Mouse (Mus musculus): ENCODE data around the gene Tnfaip8l2. TPM values are rescaled to one million over a fixed set of nuclear protein-coding genes. Genes with fewer than 3 reads are reported as not detected.
"Not testable (repeated sequence)": the region's sequence is repeated elsewhere in the genome, so short reads cannot be mapped to it uniquely, and the experiment has no call there.

Gene Tnfaip8l2
- total and polyA plus RNA-seq, 3 experiments = 0.16 TPM; not detected in 2

DNA sequence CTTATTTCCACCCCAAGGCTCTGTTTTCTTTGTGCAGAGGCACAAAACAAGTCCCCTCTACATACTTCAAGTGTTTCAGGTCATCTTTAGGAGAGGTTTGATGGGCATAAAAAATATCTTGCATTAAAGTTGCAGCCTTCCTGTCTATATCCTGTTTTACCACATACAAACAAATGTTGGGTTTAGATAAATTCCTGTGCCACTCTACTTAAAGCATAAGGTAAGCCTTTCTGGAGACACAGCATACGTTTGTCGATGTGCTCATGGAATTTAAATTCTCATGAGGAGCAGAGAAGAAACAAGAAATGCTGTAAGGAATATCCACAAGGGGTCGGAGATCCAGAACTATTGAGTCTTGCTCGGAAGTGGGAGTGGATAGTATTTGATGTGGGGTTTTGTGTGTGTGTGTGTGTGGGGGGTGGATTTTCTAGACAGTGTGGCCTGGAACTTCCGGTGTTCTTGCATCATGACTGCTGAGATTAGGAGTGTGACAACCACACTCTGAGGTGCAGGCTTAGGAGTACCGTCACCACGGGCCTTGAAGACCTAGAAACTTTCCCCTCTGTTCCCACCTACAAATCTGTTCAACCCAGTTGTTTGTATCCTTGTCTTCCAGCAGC, 6.6 kb downstream of the Tnfaip8l2 start:
- Histone ChIP-seq H3K36me3 (replicated peaks) (peaks cover 53% of the 10 kb centered on the region), H3K4me1 (ENCODE audit: insufficient read depth, low read depth, low read length) (peaks cover 33% of the 10 kb centered on the region), H3K27me3 (ENCODE audit: insufficient read depth, low read length) (no peaks in the 10 kb centered on the region), H3K4me3 (ENCODE audit: low read depth, low read length) (peak overlapping the region; percentile 65; the same call in 1 of the 2 replicates), H3K9me3 (replicated peaks) (no peaks in the 10 kb centered on the region; the same call in 1 of the 2 replicates)
- ATAC-seq (ENCODE audit: extremely low read depth, insufficient number of reproducible peaks, low FRiP score, poor library complexity, severe bottlenecking) (no peak), DNase-seq (ENCODE audit: low spot score) (no peak)
- TF ChIP-seq POLR2AphosphoS5 (IDR thresholded peaks at IDR 0.05; ENCODE audit: insufficient replicate concordance, low read depth, low read length) = no peak
- TF ChIP-seq GATA1 (IDR thresholded peaks at IDR 0.05; ENCODE audit: borderline replicate concordance, low read length) = no peak

DNA sequence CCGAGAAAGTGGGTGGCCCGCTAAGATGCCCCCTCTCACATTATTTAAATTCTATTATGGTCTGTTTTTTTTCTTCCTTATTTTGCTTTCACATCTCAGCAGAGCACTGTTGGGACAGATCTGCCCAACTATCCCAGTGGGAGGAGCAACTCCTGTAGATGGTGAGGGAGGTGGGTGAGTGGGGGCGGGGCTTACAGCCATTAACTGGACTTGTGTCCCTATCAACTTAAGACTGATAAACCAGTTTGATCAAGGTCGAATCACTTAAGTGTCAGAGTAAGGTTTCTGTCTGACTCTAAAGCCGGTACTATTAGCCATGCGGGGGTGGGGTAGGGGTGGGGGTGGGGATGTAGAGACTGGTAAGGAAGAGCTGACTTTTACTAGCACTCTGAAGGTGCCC, 7.1 kb downstream of the Tnfaip8l2 start:
- Histone ChIP-seq H3K9me3 (replicated peaks) (no peaks in the 10 kb centered on the region; the same call in 1 of the 2 replicates), H3K4me1 (ENCODE audit: insufficient read depth, low read depth, low read length) (peaks cover 35% of the 10 kb centered on the region), H3K4me3 (ENCODE audit: low read depth, low read length) (peak overlapping the region; percentile 65), H3K27me3 (ENCODE audit: insufficient read depth, low read length) (no peaks in the 10 kb centered on the region), H3K36me3 (replicated peaks) (peaks cover 52% of the 10 kb centered on the region)
- TF ChIP-seq CTCF (IDR thresholded peaks at IDR 0.05; ENCODE audit: low read depth, low read length) = no peak
- TF ChIP-seq GATA1 (IDR thresholded peaks at IDR 0.05; ENCODE audit: borderline replicate concordance, low read length) = no peak
- no peak for TF ChIP-seq POLR2AphosphoS5 (IDR thresholded peaks at IDR 0.05; ENCODE audit: insufficient replicate concordance, low read depth, low read length)
- TF ChIP-seq TAL1 (conservative IDR thresholded peaks at IDR 0.05; ENCODE audit: low read depth, low read length) = no peak
- no peak for TF ChIP-seq GATA2 (IDR thresholded peaks at IDR 0.05; ENCODE audit: borderline replicate concordance, low read depth, low read length)
- ATAC-seq (ENCODE audit: extremely low read depth, insufficient number of reproducible peaks, low FRiP score, poor library complexity, severe bottlenecking) (peak; percentile 54), DNase-seq (ENCODE audit: low spot score) (peak; percentile 82)

DNA sequence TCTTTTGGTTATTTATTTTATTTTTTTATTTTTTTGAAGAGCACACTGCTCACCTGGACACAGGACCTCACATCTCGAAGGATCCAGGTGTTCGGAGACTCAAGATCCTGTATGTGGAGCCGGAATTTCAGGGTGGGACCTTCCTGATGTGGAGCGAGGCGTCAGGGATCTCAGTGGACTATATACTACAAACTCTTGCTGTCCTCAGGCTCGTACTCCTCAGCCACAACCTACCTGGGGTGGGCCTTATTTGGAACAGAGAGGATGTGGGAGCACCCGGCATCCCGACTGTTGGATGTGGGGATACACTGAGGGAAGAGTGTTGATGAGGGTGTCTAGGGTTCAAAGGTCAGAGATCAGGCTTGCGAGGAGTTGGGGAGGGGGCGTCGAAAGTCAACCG, 8.0 kb downstream of the Tnfaip8l2 start:
- not testable (repeated sequence) for DNase-seq (ENCODE audit: low spot score); H3K27me3 ChIP-seq (ENCODE audit: insufficient read depth, low read length); H3K4me3 ChIP-seq (ENCODE audit: low read depth, low read length); ATAC-seq (ENCODE audit: extremely low read depth, insufficient number of reproducible peaks, low FRiP score, poor library complexity, severe bottlenecking); H3K9me3 ChIP-seq (replicated peaks)
- peaks cover 39% of the 10 kb centered on the region for H3K4me1 ChIP-seq (ENCODE audit: insufficient read depth, low read depth, low read length)
- peaks cover 53% of the 10 kb centered on the region for H3K36me3 ChIP-seq (replicated peaks)

DNA sequence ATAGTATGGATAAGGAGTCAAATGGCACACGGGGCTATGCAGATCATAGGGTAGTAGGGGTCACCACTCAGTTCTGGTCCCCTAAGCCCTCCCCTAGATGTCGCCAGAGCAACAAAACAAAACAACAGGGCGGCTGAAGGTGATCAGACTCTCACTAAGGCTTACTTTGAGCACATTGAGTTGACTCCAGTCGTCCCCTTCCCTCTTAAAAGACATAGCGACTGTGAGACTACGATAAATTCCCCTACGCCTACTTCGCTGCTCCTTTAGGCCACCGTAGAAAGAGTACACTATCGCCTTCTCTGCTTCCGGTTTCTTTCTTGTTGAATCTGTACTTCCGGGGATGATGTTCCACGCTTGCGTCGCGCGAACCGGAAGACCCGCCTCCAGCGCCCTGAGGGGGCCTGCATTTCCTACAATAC, 8.5 kb downstream of the Tnfaip8l2 start, which contains the start of the genes Scnm1 and Lysmd1:
Gene Scnm1 (minus strand): TSS at position 332 of the 422 bp plus-strand sequence.
Gene Lysmd1 (plus strand): TSS at position 409 of the 422 bp plus-strand sequence.
- Histone ChIP-seq H3K36me3 (replicated peaks) (peaks cover 58% of the 10 kb centered on the region), H3K27me3 (ENCODE audit: insufficient read depth, low read length) (no peaks in the 10 kb centered on the region), H3K4me1 (ENCODE audit: insufficient read depth, low read depth, low read length) (peaks cover 40% of the 10 kb centered on the region), H3K9me3 (replicated peaks) (no peaks in the 10 kb centered on the region), H3K4me3 (ENCODE audit: low read depth, low read length) (peak within 1 kb of the TSS; percentile 72)
- TF ChIP-seq CTCF (IDR thresholded peaks at IDR 0.05; ENCODE audit: low read depth, low read length) = no peak
- TF ChIP-seq POLR2AphosphoS5 (IDR thresholded peaks at IDR 0.05; ENCODE audit: insufficient replicate concordance, low read depth, low read length) = no peak
- TF ChIP-seq TAL1 (conservative IDR thresholded peaks at IDR 0.05; ENCODE audit: low read depth, low read length) = no peak
- TF ChIP-seq GATA2 (IDR thresholded peaks at IDR 0.05; ENCODE audit: borderline replicate concordance, low read depth, low read length) = no peak
- TF ChIP-seq GATA1 (IDR thresholded peaks at IDR 0.05; ENCODE audit: borderline replicate concordance, low read length) = no peak
- peak; percentile 89 for ATAC-seq (ENCODE audit: extremely low read depth, insufficient number of reproducible peaks, low FRiP score, poor library complexity, severe bottlenecking)
- peak; percentile 79 for DNase-seq (ENCODE audit: low spot score)

DNA sequence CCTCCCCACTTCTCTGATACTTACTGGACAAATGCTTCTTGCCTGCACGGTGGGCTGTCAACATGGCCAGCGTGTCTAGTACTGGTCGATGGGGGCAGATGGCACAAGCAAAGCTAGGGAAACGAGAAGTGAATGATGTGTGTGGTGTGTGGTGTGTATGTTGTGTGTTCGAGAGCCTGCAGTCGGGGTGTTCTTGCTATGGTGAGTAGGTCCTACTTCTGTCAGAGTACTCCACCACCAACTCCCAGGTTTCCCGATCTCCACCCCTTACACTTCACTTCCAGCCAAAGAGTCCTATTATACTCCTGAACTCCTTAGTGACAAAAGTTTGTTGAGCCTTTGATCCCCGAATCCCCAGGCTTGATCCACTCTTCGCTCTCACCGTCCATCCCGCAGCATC, 9.0 kb downstream of the Tnfaip8l2 start:
- Histone ChIP-seq H3K4me3 (ENCODE audit: low read depth, low read length) (peak overlapping the region; percentile 72), H3K4me1 (ENCODE audit: insufficient read depth, low read depth, low read length) (peaks cover 40% of the 10 kb centered on the region), H3K36me3 (replicated peaks) (peaks cover 62% of the 10 kb centered on the region), H3K9me3 (replicated peaks) (no peaks in the 10 kb centered on the region), H3K27me3 (ENCODE audit: insufficient read depth, low read length) (no peaks in the 10 kb centered on the region)
- no peak for DNase-seq (ENCODE audit: low spot score)
- TF ChIP-seq GATA2 (IDR thresholded peaks at IDR 0.05; ENCODE audit: borderline replicate concordance, low read depth, low read length) = no peak
- TF ChIP-seq TAL1 (conservative IDR thresholded peaks at IDR 0.05; ENCODE audit: low read depth, low read length) = no peak
- TF ChIP-seq POLR2AphosphoS5 (IDR thresholded peaks at IDR 0.05; ENCODE audit: insufficient replicate concordance, low read depth, low read length) = no peak
- no peak for TF ChIP-seq CTCF (IDR thresholded peaks at IDR 0.05; ENCODE audit: low read depth, low read length)
- no peak for TF ChIP-seq GATA1 (IDR thresholded peaks at IDR 0.05; ENCODE audit: borderline replicate concordance, low read length)
- no peak for ATAC-seq (ENCODE audit: extremely low read depth, insufficient number of reproducible peaks, low FRiP score, poor library complexity, severe bottlenecking)

DNA sequence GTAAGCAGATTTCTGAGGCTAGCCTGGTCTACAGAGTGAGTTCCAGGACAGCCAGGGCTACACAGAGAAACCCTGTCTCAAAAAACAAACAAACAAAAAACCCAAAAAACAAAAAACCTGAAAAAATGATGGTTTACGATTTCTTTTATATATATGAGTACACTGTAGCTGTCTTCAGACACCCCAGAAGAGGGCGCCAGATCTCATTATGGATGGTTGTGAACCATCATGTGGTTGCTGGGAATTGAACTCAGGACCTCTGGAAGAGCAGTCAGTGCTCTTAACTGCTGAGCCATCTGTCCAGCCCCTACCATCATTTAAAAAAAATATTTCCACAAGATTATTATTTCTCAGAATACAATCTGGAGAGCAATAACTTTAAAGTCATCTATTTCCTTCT, 9.8 kb downstream of the Tnfaip8l2 start:
- not testable (repeated sequence) for ATAC-seq (ENCODE audit: extremely low read depth, insufficient number of reproducible peaks, low FRiP score, poor library complexity, severe bottlenecking); H3K4me3 ChIP-seq (ENCODE audit: low read depth, low read length); DNase-seq (ENCODE audit: low spot score); H3K9me3 ChIP-seq (replicated peaks); H3K27me3 ChIP-seq (ENCODE audit: insufficient read depth, low read length)
- Histone ChIP-seq H3K36me3 (replicated peaks) (peaks cover 64% of the 10 kb centered on the region), H3K4me1 (ENCODE audit: insufficient read depth, low read depth, low read length) (peaks cover 40% of the 10 kb centered on the region)

DNA sequence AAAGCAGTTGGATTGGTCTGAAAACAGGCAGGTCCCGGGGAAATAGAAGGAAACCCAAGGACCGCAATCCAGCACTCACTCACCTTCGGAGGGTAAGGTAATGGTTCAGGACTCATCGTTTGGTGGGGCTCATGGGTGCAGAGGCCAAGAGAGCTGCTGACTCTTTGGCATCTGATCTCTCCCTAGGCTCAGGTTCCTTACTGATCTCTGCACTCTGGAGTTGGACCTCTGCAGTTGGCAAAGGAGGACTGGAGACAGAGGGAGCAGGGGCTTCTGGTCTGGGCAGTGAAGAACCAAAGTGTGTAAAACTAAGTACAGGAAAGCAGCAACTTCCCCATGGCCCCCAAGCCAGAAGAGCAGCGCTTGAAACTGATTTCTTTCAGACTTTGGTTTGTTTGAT, 12.1 kb downstream of the Tnfaip8l2 start:
- Histone ChIP-seq H3K9me3 (replicated peaks) (no peaks in the 10 kb centered on the region), H3K4me1 (ENCODE audit: insufficient read depth, low read depth, low read length) (peaks cover 21% of the 10 kb centered on the region), H3K4me3 (ENCODE audit: low read depth, low read length) (no peak overlapping the region), H3K27me3 (ENCODE audit: insufficient read depth, low read length) (no peaks in the 10 kb centered on the region), H3K36me3 (replicated peaks) (peaks cover 71% of the 10 kb centered on the region)
- TF ChIP-seq TAL1 (conservative IDR thresholded peaks at IDR 0.05; ENCODE audit: low read depth, low read length) (no peak), CTCF (IDR thresholded peaks at IDR 0.05; ENCODE audit: low read depth, low read length) (no peak), GATA2 (IDR thresholded peaks at IDR 0.05; ENCODE audit: borderline replicate concordance, low read depth, low read length) (no peak), GATA1 (IDR thresholded peaks at IDR 0.05; ENCODE audit: borderline replicate concordance, low read length) (no peak), POLR2AphosphoS5 (IDR thresholded peaks at IDR 0.05; ENCODE audit: insufficient replicate concordance, low read depth, low read length) (no peak)
- ATAC-seq (ENCODE audit: extremely low read depth, insufficient number of reproducible peaks, low FRiP score, poor library complexity, severe bottlenecking) (no peak), DNase-seq (ENCODE audit: low spot score) (no peak)
